Mouse (Mus musculus) cerebellum, adult 11 months (tissue): Measurements from ENCODE around the gene Msh3.
"Not testable (repeated sequence)": the region's sequence is repeated elsewhere in the genome, so short reads cannot be mapped to it uniquely, and the experiment has no call there.

ENCODE experiments used
- DNase-seq: peaks from one replicate; pipeline ENCODE4 v3.0.0; 2022

Msh3 gene

DNA sequence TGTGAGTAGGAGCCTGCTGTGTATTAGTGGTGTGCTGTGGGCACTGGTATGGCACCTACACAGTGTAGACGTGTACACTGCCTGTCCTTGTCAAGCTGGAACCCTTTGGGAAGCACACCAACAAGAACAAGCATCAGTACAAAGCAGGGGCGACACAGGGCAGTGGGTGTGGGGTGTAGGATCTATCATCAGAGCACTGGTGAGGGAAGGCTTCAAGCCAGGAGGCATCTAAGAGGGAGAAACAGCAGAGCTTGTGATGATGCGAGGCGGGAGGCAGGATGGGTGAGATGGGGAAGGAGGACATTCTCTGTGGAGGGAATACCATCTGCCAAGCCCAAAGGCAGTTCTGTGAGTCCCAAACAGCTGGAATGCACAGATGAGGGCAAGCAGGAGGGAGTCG lies 107.8 kb downstream of the Msh3 start:
- DNase-seq, result no peak

DNA sequence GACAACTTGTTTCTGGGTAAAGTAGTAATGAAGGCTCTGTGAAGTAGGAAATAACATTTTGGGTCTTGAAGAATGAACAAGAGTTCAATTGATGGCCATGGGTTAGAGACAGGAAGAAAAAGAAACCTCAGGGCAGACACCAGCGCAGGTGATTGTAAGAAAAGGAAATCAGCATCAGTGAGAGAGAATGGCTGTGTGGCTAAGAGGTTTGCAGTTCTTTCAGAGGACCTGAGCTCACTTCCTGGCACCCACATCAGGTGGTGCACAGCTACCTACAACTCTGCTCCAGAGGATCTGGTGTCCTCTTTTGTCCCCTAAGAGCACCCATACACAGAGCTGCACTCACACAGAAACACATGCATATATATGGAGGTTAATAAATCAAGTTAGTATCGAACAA lies 110.1 kb downstream of the Msh3 start:
- DNase-seq, result no peak

DNA sequence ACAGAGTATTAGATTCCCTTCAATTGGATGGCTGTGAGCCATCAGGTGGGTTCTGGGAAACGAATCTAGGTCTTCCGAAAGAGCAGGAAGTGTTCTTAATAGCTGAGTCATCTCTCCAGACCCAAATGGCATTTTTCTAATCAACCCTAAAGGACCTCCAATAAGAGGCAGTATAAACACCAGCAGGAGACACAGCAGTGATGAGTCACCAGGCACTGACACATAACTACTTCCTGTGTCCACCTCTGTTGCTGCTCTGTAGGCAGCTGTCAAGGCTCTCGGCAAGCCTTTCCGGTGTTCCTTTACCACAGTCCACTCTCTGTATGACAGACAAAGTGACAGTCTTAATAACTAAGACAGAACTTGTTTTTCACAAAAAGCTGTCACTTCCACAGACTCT lies 113.4 kb downstream of the Msh3 start:
- no peak for DNase-seq

DNA sequence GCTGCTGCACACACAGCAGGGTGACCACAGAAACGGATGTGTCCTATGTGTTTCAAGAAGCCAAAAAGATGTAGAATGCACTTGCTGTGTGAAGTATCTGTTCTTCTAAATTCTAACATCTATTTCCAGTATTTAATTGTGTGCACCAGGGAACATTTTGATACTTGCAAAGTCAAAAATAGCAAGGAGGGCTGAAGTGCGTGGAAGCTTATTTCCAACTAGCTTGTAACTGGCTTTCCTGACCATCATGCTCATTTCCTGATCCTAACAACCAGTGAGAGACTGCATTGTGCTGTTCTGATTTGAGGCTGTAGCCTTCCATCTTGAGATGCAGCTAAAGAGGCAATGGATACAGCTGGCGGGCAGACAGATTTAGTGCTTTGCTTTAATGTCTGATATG lies 116.9 kb downstream of the Msh3 start:
- DNase-seq, result no peak

DNA sequence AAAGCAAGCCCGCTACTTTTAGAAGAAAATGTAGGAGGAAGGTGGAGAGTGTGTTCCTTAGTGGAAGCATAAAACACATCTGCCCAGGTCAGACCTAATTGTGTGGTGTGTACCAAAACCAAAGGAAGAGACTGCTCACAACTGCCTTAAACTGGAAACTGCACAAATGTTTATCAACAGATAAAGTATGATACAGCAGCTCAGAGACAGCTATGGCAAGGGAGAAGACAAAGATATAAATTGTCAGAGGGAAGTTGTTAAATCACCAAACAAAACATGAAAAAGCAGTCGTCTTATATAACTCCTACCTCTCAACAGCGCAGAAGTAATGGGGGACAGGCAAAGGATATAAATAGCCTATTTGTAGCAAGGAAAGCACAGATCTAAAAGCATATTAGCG lies 117.8 kb downstream of the Msh3 start:
- no peak for DNase-seq

DNA sequence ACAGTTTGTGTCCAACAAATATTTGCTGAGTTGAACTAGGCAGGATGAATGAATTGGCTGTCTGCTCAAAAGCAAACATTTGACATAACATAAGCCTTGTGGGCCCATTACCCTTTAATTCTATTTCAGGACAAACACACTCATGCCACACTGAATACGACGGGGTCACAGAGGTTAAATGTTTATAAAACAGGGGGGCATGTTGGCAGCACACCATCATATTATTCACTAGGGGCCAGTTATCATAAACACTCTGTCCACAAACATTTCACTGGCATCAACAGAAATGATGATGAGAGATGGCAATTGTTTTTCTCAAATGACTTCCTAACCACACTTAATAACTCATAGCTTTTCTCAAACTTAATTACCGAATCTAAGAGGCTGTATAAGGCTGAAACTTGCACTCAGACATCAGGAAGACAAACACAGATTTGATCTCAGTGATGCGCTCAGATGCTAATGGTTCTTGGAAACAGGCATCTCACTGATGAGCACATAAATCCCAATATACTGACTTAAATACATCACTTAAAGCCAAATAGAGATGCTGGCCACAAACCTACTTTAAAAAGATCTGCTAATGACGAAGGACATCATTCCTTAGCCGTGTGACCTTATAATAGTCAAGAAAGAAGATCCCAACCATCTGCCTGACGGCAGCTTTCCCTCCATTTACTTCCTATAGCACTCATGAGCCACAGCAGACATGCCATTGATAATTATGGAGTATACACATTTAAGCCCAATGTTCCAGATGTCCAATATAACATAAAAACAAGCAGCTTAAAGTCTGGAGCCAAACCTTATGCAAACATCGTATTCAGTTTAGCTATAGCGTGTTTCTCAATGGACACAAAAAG lies 122.5 kb downstream of the Msh3 start:
- DNase-seq, result no peak

DNA sequence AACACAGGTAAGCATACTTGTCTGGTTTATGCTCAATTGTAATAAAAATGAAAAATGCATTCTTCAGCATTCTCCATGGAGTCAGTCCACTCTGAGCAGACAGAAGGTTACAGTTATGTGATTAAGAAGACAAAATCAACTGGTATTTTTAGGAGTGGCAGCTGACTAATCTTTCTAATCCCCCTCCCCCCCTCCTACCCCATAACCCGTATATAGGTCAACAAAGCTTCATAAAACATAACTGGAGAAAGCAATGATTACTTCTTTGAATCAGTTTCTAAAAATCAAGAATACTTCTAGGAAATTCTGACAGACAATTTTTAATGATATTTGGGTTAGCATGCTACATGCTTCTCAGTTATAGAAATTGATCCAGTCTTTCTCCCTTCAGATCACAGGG lies 126.8 kb downstream of the Msh3 start:
- DNase-seq, result no peak

DNA sequence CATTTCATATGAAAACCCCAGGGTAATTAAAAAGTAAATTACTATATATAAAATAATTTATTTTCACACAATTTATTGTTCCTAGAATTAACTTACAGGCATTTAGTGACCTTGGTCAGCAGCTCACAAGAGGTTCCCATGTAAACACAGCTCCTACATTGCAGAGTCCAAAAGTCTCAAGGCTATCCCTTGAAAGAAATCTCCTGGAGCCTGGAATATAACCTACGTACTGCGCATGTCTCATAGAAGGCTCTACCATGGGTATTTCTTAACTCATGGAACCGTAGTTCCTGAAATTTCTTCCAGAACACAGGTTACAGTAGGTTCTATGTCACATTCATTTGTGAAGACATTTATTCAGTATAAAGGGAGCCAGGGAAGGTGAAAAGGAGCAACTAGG lies 131.2 kb downstream of the Msh3 start:
- no peak for DNase-seq

DNA sequence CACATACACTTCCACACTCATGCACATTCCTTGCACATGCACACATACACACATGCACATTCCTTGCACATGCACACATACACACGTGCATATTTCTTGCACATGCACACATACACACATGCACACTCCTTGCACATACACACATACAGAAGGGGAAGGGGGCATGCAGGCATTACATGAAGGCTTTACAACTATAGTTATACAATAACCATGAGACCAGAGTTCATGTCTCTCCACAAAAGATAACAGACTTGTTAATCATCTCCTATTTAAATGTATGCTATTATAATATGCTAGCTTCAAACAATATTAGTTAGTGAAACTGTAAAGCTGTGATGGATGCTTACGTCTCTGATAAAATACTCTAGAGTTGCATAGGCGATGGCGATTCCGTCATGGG lies 132.0 kb downstream of the Msh3 start:
- no peak for DNase-seq

DNA sequence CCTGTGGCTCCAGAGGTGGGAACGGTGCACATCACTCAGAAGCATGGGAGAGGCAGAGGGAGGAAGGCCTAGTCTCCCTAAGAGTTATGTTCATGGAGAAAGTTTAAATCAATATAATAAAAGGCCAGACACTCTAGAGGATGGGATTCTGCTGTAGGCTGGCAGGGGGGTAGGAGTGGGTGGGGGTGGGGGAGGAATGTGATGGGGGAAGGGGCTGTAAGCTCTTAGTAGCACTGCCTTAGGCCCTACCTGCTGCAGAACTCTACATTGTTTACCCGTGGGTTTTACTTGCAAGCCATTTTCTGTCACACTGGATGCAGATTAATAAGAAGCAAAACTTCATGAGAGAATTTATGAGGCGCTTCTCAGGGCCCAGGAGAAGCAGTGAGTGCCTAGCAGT lies 135.0 kb downstream of the Msh3 start:
- no peak for DNase-seq

DNA sequence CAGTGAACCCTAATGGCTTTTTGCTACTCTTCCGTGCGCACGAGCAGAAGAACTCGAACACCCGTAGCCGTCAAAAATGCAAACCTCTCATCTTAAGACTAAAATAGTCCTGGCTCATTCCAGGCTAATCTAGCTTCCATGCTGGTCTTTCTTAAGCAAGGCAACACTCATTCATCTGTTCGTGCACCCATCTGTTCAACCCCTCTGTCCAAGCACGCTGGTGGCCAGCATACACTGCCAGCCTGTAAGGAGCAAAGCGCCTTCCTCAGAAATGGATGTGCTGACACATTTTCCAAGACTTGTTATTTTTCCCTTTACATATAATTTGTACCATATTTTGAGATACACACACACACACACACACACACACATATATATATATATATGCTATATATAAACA lies 137.6 kb downstream of the Msh3 start:
- DNase-seq, result no peak

DNA sequence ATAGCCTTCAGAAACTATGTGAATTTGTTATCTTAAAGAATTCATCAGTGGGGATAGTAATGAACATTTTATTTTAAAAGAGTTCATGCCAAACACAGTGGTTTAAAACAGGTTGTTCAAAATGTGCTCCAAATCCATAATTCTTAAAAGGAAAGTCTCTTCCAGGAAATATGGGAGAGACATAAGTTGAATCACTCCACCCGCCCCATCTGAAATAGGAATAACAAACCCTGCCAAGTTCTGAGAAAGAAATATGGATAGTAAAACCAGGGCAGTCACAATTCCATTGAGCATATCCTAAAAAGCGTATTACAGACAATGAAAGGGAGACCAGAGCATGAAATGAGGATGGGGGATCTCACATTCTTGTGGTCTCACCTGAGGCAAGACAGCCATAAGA lies 157.9 kb downstream of the Msh3 start:
- DNase-seq, result no peak

DNA sequence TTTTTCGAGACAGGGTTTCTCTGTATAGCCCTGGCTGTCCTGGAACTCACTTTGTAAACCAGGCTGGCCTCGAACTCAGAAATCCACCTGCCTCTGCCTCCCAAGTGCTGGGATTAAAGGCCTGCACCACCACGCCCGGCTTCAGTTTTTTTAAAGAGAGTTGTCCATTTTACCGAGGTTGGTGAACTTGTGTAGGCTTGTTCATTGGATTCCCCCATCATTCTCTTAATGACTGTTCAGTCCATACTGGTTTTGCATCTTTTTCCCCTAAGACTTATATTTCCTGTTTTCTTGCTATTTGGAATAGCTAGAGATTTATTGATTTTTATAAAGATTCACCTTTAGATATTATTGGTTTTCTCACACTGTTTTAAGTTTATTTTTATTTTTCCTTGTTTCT lies 161.0 kb downstream of the Msh3 start:
- not testable (repeated sequence) for DNase-seq

DNA sequence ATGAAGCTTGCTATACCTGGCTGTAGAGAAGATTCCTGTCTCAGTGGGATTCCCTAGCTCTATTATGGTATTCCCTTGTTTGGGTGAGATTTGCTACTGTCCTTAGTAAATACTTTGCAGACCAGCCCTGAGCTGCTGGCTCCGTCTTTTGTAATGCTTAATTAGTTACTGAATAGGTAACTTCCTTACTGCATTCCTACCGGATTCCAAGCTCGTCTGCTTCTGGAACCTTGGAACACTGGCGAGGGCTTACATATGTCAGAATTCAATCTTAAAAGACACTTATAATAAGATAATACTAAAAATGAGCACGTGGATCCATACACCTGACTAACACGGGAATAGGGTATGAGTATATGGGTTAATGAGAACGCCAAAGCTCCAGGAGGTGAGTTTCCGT lies 182.1 kb downstream of the Msh3 start:
- not testable (repeated sequence) for DNase-seq
